Mouse (Mus musculus) layer of hippocampus, adult 9-11 months (tissue): ENCODE data around the gene Frs2.

ENCODE experiments used
- DNase-seq: peaks from one replicate; pipeline ENCODE4 v3.0.0; 2022

Gene Frs2

GRCm38 (mm10) chr10:117148361-117149003 lies at the start of gene Frs2:
TSS of gene Frs2 (minus strand) at chr10:117148534.
- DNase-seq = peak; percentile 95

- no peak for DNase-seq
These were observed 48.4 kb upstream of the Frs2 start for GRCm38 (mm10) chr10:117196696-117197095.

GRCm38 (mm10) chr10:117195748-117196147 lies 47.4 kb upstream of the Frs2 start:
- DNase-seq = no peak

- no peak for DNase-seq
These were observed 46.7 kb upstream of the Frs2 start for GRCm38 (mm10) chr10:117195005-117195404.

GRCm38 (mm10) chr10:117193364-117193763 lies 45.0 kb upstream of the Frs2 start:
- DNase-seq = no peak

- no peak for DNase-seq
These were observed 37.2 kb upstream of the Frs2 start for GRCm38 (mm10) chr10:117185399-117186089.

GRCm38 (mm10) chr10:117181098-117181497 lies 32.8 kb upstream of the Frs2 start:
- DNase-seq = no peak

GRCm38 (mm10) chr10:117174645-117175044 lies 26.3 kb upstream of the Frs2 start:
- DNase-seq = no peak

GRCm38 (mm10) chr10:117173566-117174438 lies 25.5 kb upstream of the Frs2 start:
- DNase-seq = no peak

- no peak for DNase-seq
These were observed 24.8 kb upstream of the Frs2 start for GRCm38 (mm10) chr10:117173111-117173510.

GRCm38 (mm10) chr10:117172069-117172468 lies 23.7 kb upstream of the Frs2 start:
- no peak for DNase-seq

GRCm38 (mm10) chr10:117166785-117167425 lies 18.6 kb upstream of the Frs2 start:
- no peak for DNase-seq

GRCm38 (mm10) chr10:117162662-117163061 lies 14.3 kb upstream of the Frs2 start:
- DNase-seq = peak; percentile 30

- DNase-seq = no peak
These were observed 11.8 kb upstream of the Frs2 start for GRCm38 (mm10) chr10:117160099-117160498.

GRCm38 (mm10) chr10:117152247-117152646 lies 3.9 kb upstream of the Frs2 start:
- DNase-seq = no peak

- DNase-seq = no peak
These were observed 3.3 kb upstream of the Frs2 start for GRCm38 (mm10) chr10:117151676-117152075.

- no peak for DNase-seq
These were observed 2.9 kb upstream of the Frs2 start for GRCm38 (mm10) chr10:117151241-117151640.

GRCm38 (mm10) chr10:117150764-117151163 lies 2.4 kb upstream of the Frs2 start:
- no peak for DNase-seq

- DNase-seq = no peak
These were observed 1.7 kb upstream of the Frs2 start for GRCm38 (mm10) chr10:117149942-117150617.

- no peak for DNase-seq
These were observed 907 bp upstream of the Frs2 start for GRCm38 (mm10) chr10:117149241-117149640.

GRCm38 (mm10) chr10:117147463-117148360 lies 622 bp downstream of the Frs2 start:
- peak; percentile 24 for DNase-seq
